13 mouse cellular contexts compared by ENCODE assay signal in the genomic region with DNA sequence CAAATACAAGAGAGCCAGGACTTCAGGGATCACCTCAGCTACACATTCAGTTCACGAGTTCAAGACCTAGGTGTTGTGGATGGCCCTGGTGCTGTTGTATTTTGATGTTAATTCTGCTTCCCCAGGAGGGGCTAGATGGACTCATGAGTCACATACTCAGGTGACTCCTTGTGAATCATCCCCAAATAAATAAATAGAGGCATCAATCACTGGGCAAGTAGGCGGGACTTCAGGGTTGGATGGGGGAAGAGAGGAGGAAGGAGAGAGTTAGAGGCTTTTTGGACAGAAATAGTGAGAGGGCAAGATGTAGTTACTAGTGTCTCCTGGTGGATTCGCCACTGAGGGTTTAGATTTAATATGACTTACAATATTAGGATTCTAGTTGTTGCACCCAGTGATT.
"Had no signal": no experiment of that assay in that cellular context is flagged by ENCODE, and none has a peak within 500 bp of the region (broad histone marks: within the 10 kb centered on the region; RNA-seq: fewer than 3 reads in every experiment).

No protein-coding gene starts in this region.

- DNase-seq: gastrocnemius, postnatal 14 days; gastrocnemius, postnatal 36 days; heart, adult 18-20 months; heart, postnatal 10 days; heart, postnatal 36 days; kidney, adult 11 months; kidney, adult 2 months; kidney, adult 9 months; kidney, postnatal 14 days; kidney, postnatal 36 days; liver had no signal

- ATAC-seq: hindbrain, postnatal 0 days; intestine, embryonic 16.5 days had no signal
